Mouse (Mus musculus): Measurements from ENCODE around the gene Nf1. TPM values are rescaled to one million over a fixed set of nuclear protein-coding genes. Genes with fewer than 3 reads are reported as not detected.
"Not testable (repeated sequence)": the region's sequence is repeated elsewhere in the genome, so short reads cannot be mapped to it uniquely, and the experiment has no call there.

Gene Nf1
- 2.3 and 2.5 TPM in 2 replicates for polyA plus RNA-seq (2016; fragmentation: Nextera tagmentation; extraction: Ambion mirVana)

GRCm38 (mm10) chr11:79339234-79339807 is at the start of gene Nf1:
Gene Nf1 (plus strand): TSS chr11:79339693.
- H3K27ac ChIP-seq: peak within 1 kb of the TSS; percentile 81
- H3K4me1 ChIP-seq: peaks cover 23% of the 10 kb centered on the region
- peak; percentile 86 for ATAC-seq
- WGBS (ENCODE audit: insufficient replicate concordance): under 1% methylated on average over 47 of the region's 49 CpGs
- H3K9me3 ChIP-seq (replicated peaks): no peaks in the 10 kb centered on the region
- H3K9ac ChIP-seq: peak within 1 kb of the TSS; percentile 97
- H3K27me3 ChIP-seq (replicated peaks): no peaks in the 10 kb centered on the region
- peak within 1 kb of the TSS; percentile 98 for H3K4me2 ChIP-seq
- no peaks in the 10 kb centered on the region for H3K36me3 ChIP-seq
- peak within 1 kb of the TSS; percentile 99 for H3K4me3 ChIP-seq

DNA sequence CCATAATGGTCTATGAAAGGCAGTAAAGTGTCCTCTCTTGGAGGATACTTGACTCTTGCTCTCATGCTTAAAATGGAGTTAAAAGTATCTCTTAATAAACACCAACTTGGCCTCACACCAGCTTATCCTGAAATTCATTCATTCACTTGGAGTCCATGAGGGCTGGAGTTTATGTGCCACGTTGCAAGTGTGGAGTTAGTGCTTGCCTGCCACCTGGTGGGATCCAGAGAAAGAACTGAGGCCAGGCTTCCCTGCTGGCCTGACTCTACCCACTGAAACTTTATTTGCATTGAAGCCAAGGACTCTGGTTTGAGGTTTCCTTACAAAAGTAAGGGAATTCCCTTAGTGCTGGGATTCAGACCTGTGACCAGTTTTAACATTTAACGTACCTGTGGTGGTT is 49.0 kb upstream of the Nf1 start:
- Histone ChIP-seq H3K4me2 (no peak overlapping the region), H3K9ac (no peak overlapping the region), H3K27me3 (replicated peaks) (no peaks in the 10 kb centered on the region), H3K9me3 (replicated peaks) (no peaks in the 10 kb centered on the region), H3K4me3 (no peak overlapping the region), H3K4me1 (peaks cover 24% of the 10 kb centered on the region), H3K36me3 (no peaks in the 10 kb centered on the region), H3K27ac (no peak overlapping the region)
- ATAC-seq: no peak
- WGBS (ENCODE audit: insufficient replicate concordance): 45% methylated on average over 2 of the region's 2 CpGs

GRCm38 (mm10) chr11:79291651-79292050 is 47.8 kb upstream of the Nf1 start:
- Histone ChIP-seq H3K27ac (no peak overlapping the region), H3K4me3 (no peak overlapping the region), H3K9me3 (replicated peaks) (no peaks in the 10 kb centered on the region), H3K9ac (no peak overlapping the region), H3K4me2 (no peak overlapping the region), H3K36me3 (no peaks in the 10 kb centered on the region), H3K27me3 (replicated peaks) (no peaks in the 10 kb centered on the region), H3K4me1 (peaks cover 15% of the 10 kb centered on the region)
- ATAC-seq: no peak
- 45% methylated on average over 5 of the region's 5 CpGs for WGBS (ENCODE audit: insufficient replicate concordance)

GRCm38 (mm10) chr11:79292130-79292529 is 47.4 kb upstream of the Nf1 start:
- H3K4me2 ChIP-seq: no peak overlapping the region
- H3K36me3 ChIP-seq: no peaks in the 10 kb centered on the region
- H3K4me1 ChIP-seq: peaks cover 14% of the 10 kb centered on the region
- H3K9ac ChIP-seq: no peak overlapping the region
- no peak for ATAC-seq
- 75% methylated on average over 3 of the region's 3 CpGs for WGBS (ENCODE audit: insufficient replicate concordance)
- no peak overlapping the region for H3K4me3 ChIP-seq
- no peaks in the 10 kb centered on the region for H3K9me3 ChIP-seq (replicated peaks)
- H3K27me3 ChIP-seq (replicated peaks): no peaks in the 10 kb centered on the region
- H3K27ac ChIP-seq: no peak overlapping the region

- H3K4me2 ChIP-seq: no peak overlapping the region
- peaks cover 5% of the 10 kb centered on the region for H3K4me1 ChIP-seq
- no peaks in the 10 kb centered on the region for H3K36me3 ChIP-seq
- WGBS (ENCODE audit: insufficient replicate concordance): 68% methylated on average over 3 of the region's 3 CpGs
- no peak overlapping the region for H3K9ac ChIP-seq
- H3K9me3 ChIP-seq (replicated peaks): no peaks in the 10 kb centered on the region
- H3K4me3 ChIP-seq: no peak overlapping the region
- ATAC-seq: no peak
- no peaks in the 10 kb centered on the region for H3K27me3 ChIP-seq (replicated peaks)
- no peak overlapping the region for H3K27ac ChIP-seq
Measured at GRCm38 (mm10) chr11:79293025-79293424, 46.5 kb upstream of the Nf1 start.

DNA sequence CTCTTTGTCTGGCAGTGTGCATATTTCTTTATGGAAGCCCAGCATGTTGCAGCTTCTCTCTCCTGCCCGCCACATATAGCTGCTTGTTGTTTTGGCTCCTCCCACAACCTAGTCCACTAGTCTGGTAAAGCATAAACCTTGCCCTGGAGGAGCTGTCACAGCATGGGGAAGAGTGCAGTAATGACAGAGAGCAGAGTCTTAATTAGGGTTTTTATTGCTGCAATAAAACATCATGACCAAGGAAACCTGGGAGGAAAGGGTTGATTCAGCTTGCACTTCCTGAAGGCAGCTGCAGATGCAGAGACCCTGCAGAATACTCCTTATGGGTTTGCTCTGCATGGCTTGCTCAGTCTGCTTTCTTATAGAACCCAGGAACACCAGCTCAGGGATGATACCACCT is 45.5 kb upstream of the Nf1 start:
- no peak for ATAC-seq
- Histone ChIP-seq H3K4me3 (no peak overlapping the region), H3K36me3 (no peaks in the 10 kb centered on the region), H3K9ac (no peak overlapping the region), H3K27ac (no peak overlapping the region), H3K27me3 (replicated peaks) (no peaks in the 10 kb centered on the region), H3K4me2 (no peak overlapping the region), H3K9me3 (replicated peaks) (no peaks in the 10 kb centered on the region), H3K4me1 (0 out of 2 replicates have a peak, but pooled peaks cover 3% of the 10 kb centered on the region)
- WGBS (ENCODE audit: insufficient replicate concordance): 30% methylated on average over 1 of the region's 1 CpGs

DNA sequence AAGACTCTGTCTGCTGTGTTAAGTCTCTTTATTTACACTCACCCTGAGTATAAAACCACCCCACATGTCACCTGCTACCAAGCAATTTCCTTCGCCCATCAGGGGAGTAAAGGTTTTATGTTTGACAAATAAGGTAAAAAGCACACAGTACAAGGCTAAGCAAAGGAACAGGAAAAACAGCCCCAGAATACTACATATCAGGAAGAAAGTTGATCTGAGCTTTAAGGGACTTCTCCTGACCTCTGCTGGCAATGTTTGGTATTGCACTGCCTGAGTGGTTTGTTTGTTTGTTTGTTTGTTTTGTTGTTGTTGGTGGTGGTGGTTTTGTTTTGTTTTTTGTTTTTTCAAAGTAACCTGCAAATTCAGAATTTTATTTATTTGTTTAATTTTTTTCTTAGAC is 43.3 kb upstream of the Nf1 start:
- no peak overlapping the region for H3K27ac ChIP-seq
- WGBS (ENCODE audit: insufficient replicate concordance): 14% methylated on average over 1 of the region's 1 CpGs
- ATAC-seq: no peak

GRCm38 (mm10) chr11:79296856-79297491 is 42.5 kb upstream of the Nf1 start, which contains the start of gene Gm9964:
Gene Gm9964 (minus strand): TSS chr11:79296906.
- Histone ChIP-seq H3K36me3 (no peaks in the 10 kb centered on the region), H3K9me3 (replicated peaks) (no peaks in the 10 kb centered on the region), H3K4me3 (no peak within 1 kb of the TSS), H3K27me3 (replicated peaks) (no peaks in the 10 kb centered on the region), H3K4me1 (0 out of 2 replicates have a peak, but pooled peaks cover 3% of the 10 kb centered on the region), H3K27ac (no peak within 1 kb of the TSS), H3K9ac (no peak within 1 kb of the TSS), H3K4me2 (no peak within 1 kb of the TSS)
- ATAC-seq: no peak
- WGBS (ENCODE audit: insufficient replicate concordance): 31% methylated on average over 5 of the region's 5 CpGs

More for the DNA sequence above, 43.3 kb upstream of the Nf1 start:
- Histone ChIP-seq H3K4me1 (0 out of 2 replicates have a peak, but pooled peaks cover 3% of the 10 kb centered on the region), H3K27me3 (replicated peaks) (no peaks in the 10 kb centered on the region), H3K4me2 (no peak overlapping the region), H3K9me3 (replicated peaks) (no peaks in the 10 kb centered on the region), H3K4me3 (no peak overlapping the region), H3K36me3 (no peaks in the 10 kb centered on the region), H3K9ac (no peak overlapping the region)

DNA sequence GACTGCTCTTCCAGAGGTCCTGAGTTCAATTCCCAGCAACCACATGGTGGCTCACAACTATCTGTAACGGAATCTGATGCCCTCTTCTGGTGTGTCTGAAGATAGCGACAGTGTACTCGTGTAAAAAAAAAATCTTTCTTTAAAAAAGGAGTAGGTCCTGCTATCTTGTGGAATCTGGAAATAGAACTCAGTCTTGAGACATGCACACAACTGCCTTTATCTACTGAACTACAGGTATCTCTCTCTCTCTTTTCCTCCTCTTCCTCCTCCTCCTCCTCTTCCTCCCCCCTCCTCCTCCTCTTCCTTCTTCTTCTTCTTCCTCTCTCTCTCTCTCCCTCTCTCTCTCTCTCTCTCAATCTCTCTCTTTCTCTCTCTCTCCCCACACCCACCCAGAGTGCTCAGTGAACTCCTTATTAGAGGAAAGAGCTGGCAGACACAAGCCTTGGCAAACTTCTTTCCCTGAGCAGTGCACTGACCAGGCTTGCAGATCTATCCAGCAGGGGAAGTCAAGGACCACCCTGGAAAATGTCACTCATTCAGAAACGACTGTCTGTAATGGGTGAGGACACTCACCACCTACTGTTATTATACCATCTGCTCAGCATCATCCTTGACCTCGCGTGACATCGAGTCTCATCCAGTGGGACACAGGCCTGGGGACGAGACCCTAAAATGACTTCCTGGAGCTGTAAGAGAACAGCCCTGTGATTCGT is 39.6 kb upstream of the Nf1 start:
- H3K9ac ChIP-seq: no peak overlapping the region
- no peak overlapping the region for H3K4me2 ChIP-seq
- H3K4me1 ChIP-seq: 0 out of 2 replicates have a peak, but pooled peaks cover 3% of the 10 kb centered on the region
- no peaks in the 10 kb centered on the region for H3K36me3 ChIP-seq
- H3K27me3 ChIP-seq (replicated peaks): no peaks in the 10 kb centered on the region
- no peaks in the 10 kb centered on the region for H3K9me3 ChIP-seq (replicated peaks)
- WGBS (ENCODE audit: insufficient replicate concordance): 59% methylated on average over 9 of the region's 9 CpGs
- H3K4me3 ChIP-seq: no peak overlapping the region
- no peak overlapping the region for H3K27ac ChIP-seq
- no peak for ATAC-seq

DNA sequence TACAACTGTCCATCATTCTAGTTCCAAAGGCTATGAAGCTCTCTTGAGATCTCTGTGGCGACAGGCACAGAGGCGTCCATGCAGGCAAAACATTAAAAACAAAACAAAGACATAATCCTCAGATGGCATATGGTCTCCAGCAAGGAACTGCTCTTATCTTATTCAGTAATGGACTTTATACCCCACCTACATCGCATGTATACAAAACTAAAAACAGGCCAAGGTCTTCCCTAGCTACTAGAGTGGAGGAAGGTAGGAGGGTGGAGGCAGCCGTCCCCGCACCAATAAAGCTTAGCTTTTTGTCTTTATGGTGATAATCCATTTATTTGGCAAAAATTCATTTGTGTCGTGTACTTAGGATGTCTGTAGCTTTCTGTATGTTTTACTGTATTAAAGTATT is 36.4 kb upstream of the Nf1 start:
- no peaks in the 10 kb centered on the region for H3K27me3 ChIP-seq (replicated peaks)
- no peak overlapping the region for H3K4me3 ChIP-seq
- no peak for ATAC-seq
- H3K4me1 ChIP-seq: peaks cover 28% of the 10 kb centered on the region
- H3K27ac ChIP-seq: no peak overlapping the region
- H3K4me2 ChIP-seq: no peak overlapping the region
- WGBS (ENCODE audit: insufficient replicate concordance): 74% methylated on average over 6 of the region's 6 CpGs
- H3K9me3 ChIP-seq (replicated peaks): no peaks in the 10 kb centered on the region
- H3K9ac ChIP-seq: no peak overlapping the region
- H3K36me3 ChIP-seq: no peaks in the 10 kb centered on the region

DNA sequence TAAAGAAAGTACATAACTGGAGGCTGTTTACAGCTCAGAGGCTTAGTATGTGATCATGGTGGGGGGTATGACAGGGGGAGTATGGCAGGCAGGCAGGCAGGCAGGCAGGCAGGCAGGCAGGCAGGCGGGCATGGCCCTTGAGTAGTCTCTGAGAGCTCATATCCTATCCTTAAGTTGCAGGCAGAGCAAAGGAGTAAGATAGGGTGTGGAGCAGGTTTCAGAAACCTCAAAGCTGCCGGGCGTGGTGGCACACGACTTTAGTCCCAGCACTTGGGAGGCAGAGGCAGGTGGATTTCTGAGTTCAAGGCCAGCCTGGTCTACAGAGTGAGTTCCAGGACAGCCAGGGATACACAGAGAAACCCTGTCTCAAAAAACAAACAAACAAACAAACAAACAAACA is 35.2 kb upstream of the Nf1 start:
- ATAC-seq, H3K27ac ChIP-seq: not testable (repeated sequence)
- 33% methylated on average over 4 of the region's 4 CpGs for WGBS (ENCODE audit: insufficient replicate concordance)

DNA sequence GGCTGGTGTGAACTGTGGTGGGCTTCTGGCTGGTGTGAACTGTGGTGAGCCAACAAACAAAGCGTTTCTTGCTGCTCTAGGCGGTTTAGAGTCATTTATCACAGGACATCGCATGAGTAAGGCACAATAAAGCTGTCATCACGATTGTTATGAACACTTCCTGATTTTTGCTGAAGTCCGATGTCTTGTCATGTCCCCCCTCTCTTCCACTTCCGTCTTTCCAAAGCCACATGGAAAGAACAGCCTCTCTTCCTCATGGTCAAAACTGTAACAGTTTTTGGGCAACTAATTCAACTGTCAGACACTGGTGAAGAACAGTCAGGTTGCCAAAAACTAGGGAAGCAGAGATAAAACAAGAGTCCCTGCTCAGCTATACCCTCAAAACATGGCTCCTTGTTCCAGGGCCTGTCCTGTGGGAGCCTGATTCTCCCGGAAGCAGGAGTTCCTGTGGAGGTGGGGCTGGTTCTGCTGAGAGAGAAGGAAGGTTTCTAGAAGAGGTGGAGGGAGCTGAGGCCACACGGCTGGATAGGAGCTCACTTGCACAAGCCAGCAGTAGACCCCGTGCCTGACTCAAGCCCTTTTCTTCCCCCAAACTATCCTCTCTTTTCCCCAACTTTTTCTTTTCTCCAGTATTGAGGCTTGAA is 33.7 kb upstream of the Nf1 start:
- Histone ChIP-seq H3K4me1 (peaks cover 33% of the 10 kb centered on the region), H3K9me3 (replicated peaks) (no peaks in the 10 kb centered on the region), H3K36me3 (no peaks in the 10 kb centered on the region)

More for the DNA sequence above, 35.2 kb upstream of the Nf1 start:
- not testable (repeated sequence) for H3K9ac ChIP-seq; H3K36me3 ChIP-seq; H3K4me2 ChIP-seq; H3K9me3 ChIP-seq (replicated peaks); H3K27me3 ChIP-seq (replicated peaks); H3K4me3 ChIP-seq
- peaks cover 30% of the 10 kb centered on the region for H3K4me1 ChIP-seq

More for the DNA sequence above, 33.7 kb upstream of the Nf1 start:
- ATAC-seq: no peak
- no peak overlapping the region for H3K4me3 ChIP-seq
- no peak overlapping the region for H3K9ac ChIP-seq
- H3K27ac ChIP-seq: peak overlapping the region; percentile 63
- no peak overlapping the region for H3K4me2 ChIP-seq
- H3K27me3 ChIP-seq (replicated peaks): no peaks in the 10 kb centered on the region
- 23% methylated on average over 9 of the region's 9 CpGs for WGBS (ENCODE audit: insufficient replicate concordance)

Measured in liver, embryonic 12.5 days (tissue).